Mouse (Mus musculus): ENCODE measurements around the gene Il20ra. TPM values are rescaled to one million over a fixed set of nuclear protein-coding genes. Genes with fewer than 3 reads are reported as not detected.
"Not testable (repeated sequence)": the region's sequence is repeated elsewhere in the genome, so short reads cannot be mapped to it uniquely, and the experiment has no call there.

Gene Il20ra
- under 1 TPM in 1 of 2 experiments, not detected in 1; 0.24 TPM for total RNA-seq (2021)
- long read RNA-seq, experiment 1 = 0 reads
- long read RNA-seq, experiment 2 = 0 reads

DNA sequence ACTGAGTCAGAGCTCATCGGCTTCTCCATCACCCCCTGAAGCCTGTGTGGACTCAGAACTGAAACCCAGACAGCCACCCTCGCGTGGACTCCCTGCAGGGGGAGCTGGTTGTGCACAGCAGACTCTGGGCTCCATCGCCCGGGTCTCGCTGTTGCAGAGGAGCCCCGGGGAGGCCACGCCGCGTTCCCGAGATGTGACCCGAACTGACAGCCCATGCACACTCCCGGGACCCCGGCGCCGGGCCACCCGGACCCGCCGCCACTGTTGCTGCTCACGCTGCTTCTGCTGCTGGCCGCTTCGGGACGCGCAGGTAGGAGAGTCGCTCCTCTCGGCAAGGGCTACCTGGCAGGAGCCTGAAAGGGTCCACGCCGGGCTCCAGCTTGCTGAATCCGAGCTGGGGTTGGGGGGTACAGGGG lies at the start of gene Il20ra:
Gene Il20ra (plus strand): TSS at position 150 of the 416 bp plus-strand sequence.
- peak; percentile 36 to 40 for DNase-seq (ENCODE audit: low spot score in 2 of 2)

DNA sequence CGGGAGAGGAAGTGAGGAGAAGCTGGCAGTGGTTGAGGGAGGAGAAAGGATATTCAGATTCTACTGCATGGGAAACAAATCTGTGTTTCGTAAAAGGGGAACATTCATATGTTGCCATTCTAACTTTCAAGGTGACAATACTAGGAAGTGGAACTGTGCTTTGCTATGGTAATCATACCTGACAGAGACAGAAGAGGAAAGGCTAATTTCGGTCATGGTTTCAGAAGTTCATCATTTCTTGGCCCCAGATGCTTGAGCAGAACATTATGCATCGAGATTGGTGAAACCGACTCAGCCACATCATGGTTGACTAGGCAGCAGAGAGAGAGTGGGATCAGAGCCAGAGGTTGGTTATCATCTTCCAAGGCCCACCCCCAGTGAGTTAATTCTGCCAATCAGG lies 43.4 kb upstream of the Il20ra start:
- DNase-seq (ENCODE audit: low spot score in 2 of 2) = no peak

DNA sequence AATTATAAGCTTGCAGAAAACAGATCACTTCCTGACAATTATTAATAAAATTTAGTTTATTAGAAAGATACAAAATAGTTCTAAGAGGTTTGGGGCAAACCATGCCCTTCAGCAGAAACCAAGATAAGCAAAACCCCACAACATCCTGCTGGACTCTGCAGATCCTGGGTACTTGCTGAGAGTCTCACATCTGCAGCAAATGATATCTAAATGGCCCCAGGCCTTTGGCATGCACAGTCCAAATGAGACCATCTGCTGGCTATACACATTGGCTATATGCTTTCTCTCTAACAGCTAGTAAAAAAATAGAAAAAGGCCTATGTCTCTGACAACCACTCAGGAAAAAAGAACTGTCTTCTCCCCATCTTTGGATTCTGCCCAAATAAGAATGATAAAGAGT lies 40.4 kb upstream of the Il20ra start:
- DNase-seq (ENCODE audit: low spot score in 2 of 2) = no peak

DNA sequence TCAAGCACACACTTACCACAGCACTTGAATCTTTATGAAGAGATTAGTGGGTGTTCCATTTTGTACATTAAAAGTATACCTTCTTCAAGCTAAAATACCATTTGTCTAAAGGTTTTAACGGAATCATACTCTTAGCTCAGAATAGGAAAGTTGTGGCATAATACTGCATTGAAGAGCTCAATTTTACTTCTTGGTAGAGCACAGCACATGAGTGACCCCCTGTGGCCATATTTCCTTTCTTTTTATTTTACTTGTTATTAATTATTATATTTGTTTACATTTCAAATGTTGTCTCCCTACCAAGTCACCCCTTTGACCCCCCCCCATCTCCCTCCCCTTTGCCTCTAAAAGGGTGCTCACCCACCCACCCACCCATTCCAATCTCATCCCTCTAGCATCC lies 39.2 kb upstream of the Il20ra start:
- no peak for DNase-seq (ENCODE audit: low spot score in 2 of 2)

DNA sequence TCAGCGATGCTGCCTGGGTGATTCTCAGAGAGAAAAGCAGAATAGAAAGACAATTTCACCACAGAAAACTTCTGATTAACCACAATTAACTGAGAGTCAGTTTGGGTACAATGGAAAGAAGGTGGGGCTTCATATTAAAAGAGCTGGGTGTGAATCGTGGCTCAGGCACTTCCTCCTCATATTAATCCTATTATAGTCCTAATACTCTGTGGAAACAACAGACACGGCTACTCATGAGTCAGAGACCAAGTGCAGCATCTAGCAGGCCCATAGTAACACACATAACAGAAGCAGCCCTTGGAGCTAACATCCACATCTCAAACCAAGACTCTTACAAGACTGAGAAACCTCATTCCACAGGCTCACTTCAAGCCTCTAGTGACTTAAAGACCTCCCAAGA lies 24.7 kb upstream of the Il20ra start:
- no peak for DNase-seq (ENCODE audit: low spot score in 2 of 2)

DNA sequence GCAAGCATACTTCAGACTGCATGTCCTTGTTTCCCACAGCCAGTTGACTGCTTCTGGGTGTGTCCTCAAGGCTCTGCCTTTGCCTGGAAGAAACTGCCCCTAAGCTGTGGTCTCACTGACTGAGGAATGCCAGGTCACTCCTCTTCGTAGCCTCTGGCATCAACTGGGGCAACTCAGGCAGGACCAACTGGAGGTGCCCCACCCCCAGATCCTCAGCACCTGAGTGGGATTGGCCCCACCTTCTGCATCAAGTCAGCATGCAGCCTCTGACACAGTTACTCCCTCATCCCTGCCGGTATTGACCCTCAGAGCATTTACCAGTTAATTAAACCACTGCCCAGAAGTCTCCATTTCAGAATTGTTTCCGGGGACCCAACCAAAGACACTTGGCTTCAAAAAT lies 21.1 kb upstream of the Il20ra start:
- DNase-seq (ENCODE audit: low spot score in 2 of 2) = no peak

- DNase-seq (ENCODE audit: low spot score in 2 of 2) = peak in 1 of 2 experiments; percentile 15
Measured at GRCm38 (mm10) chr10:19691771-19692170, 20.6 kb upstream of the Il20ra start.

DNA sequence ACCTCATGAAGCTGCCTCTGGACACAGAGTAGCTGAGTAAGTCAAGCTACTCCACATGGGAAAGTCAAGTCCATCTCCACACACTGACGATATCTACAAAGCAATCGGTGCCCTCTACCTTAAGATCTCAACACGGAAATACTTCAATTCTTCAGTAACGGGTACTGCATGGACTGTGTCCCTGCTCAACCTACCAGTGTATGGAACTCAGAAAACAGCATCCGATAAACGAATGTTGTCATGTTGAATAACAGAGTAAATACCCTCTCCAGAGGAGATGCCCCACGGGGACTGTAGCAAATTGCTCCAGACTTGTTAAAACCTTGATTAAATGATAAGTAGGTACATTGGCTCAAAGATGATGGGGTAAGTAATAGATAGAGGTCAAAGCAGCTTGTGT lies 20.0 kb upstream of the Il20ra start:
- no peak for DNase-seq (ENCODE audit: low spot score in 2 of 2)

- DNase-seq (ENCODE audit: low spot score in 2 of 2) = peak; percentile 26 to 54
Measured at GRCm38 (mm10) chr10:19692988-19693387, 19.4 kb upstream of the Il20ra start.

DNA sequence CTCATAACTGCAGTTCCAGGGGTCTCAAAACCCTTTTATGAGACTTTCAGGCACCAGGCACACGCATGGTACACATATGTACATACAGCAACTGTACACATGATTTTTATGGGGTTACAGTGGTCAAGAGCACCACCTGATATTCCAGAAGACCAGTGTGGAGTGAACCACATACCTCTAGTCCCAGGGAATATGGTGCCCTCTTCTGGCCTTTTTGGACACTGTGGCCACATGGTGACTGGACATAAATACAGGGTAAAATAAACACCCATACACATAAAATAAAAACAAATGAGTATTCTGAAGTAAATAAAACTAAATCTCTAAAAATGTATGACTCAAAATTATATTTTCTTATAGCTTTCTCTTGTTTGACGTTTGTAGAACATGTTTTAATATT lies 18.7 kb upstream of the Il20ra start:
- DNase-seq (ENCODE audit: low spot score in 2 of 2) = no peak

DNA sequence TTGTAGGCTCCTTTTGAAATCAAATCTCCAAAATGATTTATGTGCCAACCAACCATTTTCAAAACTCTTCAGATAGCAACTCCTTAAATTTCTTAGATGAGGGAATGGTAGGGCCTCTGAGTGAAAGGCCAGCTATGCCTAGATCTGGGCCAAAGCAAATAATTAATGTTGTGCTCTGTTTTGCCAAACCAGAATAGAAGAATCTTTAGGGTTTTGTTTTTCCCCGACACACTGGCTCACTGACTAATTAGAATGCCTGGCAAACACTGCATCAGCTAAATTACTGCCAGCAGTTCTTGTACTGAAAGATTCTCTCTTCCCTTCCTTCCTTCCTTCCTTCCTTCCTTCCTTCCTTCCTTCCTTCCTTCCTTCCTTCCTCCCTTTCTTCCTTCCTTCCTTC lies 13.0 kb upstream of the Il20ra start:
- DNase-seq (ENCODE audit: low spot score in 2 of 2) = no peak

DNA sequence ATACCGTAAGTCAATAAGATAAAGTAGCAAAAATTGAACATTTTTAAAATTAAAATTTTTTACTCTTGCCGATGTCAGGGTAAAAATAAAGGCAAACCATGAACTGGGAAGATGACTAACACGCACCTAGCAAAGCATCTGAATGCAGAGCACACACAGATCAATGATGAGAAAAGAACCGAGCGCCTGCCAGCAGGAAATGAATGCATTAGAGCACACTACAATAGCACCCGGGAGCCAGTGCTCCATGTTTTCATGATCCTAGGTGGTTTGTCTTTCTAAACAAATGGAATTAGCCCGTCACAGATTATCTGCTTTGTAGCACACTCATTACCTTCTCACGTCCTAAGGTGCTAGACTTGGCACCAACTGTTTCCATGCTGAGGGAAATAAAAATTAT lies 7.9 kb upstream of the Il20ra start:
- DNase-seq (ENCODE audit: low spot score in 2 of 2) = no peak

- no peak for DNase-seq (ENCODE audit: low spot score in 2 of 2)
Measured at GRCm38 (mm10) chr10:19707768-19708167, 4.6 kb upstream of the Il20ra start.

GRCm38 (mm10) chr10:19708277-19709070 lies 3.9 kb upstream of the Il20ra start:
- DNase-seq (ENCODE audit: low spot score in 2 of 2) = no peak

DNA sequence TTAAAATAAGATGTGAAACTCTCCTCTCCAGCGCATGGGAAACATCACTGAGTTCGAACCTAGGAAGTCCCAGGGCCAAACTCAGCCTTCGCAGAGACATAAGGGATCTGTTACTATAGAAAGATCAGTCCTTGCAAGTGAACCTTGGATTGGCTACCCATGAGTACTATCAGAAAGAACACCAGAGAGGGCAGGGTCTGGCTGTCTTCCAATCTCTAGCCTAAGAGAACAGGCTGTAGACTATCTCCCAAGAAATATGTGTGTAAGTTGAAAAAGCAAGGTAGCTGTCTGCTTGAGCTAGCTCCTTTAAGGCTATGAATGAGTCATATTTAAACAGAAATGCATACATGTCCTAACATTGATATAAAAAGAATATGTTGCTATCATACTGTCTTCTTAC lies 1.4 kb upstream of the Il20ra start:
- no peak for DNase-seq (ENCODE audit: low spot score in 2 of 2)

DNA sequence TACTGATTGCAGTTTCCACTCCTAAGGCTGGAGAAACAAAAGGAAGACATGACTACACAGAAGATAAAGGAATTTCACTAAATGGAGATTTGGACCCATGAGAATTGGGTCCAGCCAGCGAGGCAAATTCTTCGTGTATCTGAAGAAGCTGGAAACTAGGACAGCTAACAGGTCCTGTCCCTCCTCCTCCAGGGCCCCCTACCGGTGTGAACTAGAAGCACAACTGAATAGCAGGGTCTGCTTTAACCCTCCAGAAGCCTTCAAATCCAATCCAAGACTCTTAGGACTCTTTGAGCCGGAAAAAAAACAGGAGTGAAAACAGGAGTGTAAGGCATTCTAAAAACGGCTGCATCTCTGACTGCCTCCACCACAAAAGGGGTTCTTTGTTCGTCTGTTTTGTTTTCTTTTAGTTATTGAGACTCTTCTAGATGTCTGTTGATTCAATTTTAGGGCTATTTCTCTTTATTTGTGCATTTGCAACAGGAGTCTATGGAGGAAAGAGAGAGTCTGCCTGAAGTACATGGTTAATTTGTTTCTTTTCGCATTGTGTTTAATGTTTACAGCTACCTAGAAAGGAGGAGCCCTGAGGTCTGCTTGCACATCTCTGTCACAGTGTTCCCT lies 709 bp upstream of the Il20ra start:
- no peak for DNase-seq (ENCODE audit: low spot score in 2 of 2)

- no peak for DNase-seq (ENCODE audit: low spot score in 2 of 2)
Measured at GRCm38 (mm10) chr10:19718627-19719026, 6.3 kb downstream of the Il20ra start.

DNA sequence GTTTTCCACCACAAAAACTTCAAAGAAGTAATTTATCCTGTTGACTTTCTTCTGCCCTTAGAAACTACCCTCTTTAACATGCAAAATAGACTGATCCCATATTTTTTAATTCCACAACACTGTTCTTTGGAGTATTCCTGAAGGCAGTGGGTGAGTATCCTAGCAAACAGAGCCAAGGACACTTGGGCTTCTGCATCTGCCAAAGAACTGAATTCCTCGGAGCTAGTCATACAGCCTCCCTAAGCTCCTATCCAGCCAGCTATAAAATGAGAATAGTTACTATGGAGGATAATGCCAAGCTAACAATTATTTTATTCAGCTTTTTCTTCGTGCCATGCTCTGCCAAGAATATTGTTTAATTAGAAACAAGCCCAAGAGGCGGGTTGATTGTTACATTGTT lies 9.9 kb downstream of the Il20ra start:
- DNase-seq (ENCODE audit: low spot score in 2 of 2) = no peak

DNA sequence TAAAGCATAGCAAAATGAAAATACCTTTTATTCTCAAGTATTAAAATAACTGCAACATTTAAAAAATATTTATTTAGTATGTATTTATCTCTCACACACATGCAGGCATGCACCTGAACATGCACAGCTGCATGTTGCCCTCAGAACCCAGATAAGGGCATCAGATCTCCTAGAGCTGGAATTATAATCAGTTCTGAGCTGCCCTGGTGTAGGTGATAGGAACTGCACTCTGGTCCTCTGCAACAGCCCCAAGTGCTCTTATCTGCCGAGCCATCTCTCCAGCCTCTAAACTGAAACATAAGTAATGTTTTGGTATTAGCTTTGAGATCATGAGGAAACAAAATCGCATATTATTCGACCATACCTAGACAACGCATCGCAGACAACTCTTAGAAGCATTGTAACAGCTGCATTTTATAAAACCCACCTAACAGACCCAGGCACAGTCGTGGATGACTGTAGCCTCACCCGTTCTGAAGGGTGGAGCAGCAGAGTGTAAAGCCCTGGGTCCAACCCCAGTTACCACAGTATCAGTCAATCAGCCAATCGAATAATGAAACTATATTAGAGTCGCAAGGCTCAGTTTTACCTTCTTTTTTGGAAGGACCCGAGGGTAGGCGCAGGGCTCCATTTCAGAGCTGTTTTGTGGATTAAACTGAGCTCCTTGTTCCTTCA lies 11.9 kb downstream of the Il20ra start:
- DNase-seq (ENCODE audit: low spot score in 2 of 2) = no peak

DNA sequence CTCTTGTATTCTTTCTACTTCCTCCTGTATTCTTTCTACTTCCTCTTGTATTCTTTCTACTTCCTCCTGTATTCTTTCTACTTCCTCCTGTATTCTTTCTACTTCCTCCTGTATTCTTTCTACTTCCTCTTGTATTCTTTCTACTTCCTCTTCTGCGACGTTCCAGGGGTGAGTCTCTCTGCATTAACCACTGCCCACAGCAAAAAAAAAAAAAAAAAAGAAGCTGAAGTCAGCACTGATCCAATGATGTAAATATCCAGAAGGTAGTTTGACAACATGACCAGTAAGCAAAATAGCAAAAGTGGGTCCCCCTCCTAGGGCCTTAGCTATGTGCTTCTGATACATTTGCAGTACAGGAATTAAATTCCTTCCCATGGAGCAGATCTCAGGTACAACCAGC lies 26.1 kb downstream of the Il20ra start:
- not testable (repeated sequence) for DNase-seq (ENCODE audit: low spot score in 2 of 2)

GRCm38 (mm10) chr10:19745662-19746061 lies 33.3 kb downstream of the Il20ra start:
- DNase-seq (ENCODE audit: low spot score in 2 of 2) = no peak

DNA sequence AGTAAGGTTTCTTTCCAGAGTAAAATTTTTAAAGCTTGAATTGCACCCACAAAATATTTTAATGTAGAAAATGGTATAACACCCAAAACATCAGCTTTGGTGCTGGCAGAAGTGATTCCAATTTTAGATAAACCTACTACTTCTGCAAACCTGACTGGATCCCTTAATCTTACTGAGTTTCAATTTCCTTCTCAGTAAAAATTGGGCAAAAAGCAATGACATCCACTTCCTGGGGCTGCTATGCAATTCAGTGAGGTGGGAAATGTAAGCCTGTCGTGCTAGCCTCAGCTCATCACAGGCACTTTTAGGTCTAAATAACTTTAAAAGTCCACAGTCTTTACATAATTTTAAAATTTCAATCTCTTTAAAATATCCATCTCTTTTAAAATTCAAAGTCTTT lies 33.8 kb downstream of the Il20ra start:
- DNase-seq (ENCODE audit: low spot score in 2 of 2) = no peak
